Mouse (Mus musculus) kidney, adult 18-20 months (tissue): Measurements from ENCODE around the gene Gk5.

Experiments
- DNase-seq: peaks from one replicate; pipeline ENCODE4 v3.0.0; 2021

The Gk5 gene

DNA sequence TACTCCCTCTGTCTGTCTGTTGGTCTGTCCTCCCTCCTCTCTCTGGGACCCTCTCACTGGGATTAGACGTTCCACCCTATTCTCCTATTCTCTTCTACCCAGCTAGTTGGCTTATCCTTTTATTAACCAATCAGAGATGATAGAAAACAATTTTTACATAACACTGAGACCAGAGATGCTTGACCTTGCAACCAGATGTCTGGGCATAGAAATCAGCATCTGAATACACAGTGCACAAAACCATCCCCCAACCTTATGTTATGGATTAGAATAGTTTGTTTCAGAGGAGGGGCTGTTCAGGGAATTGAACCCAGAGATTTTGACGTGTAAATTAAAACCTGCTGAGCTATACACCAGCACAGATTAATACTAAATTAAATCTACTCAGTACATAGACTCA, 111.1 kb downstream of the Gk5 start:
- DNase-seq = no peak
